Mouse (Mus musculus): ENCODE results near the gene Gm20896. TPM values are rescaled to one million over a fixed set of nuclear protein-coding genes. Genes with fewer than 3 reads are reported as not detected.
"Not testable (repeated sequence)": the region's sequence is repeated elsewhere in the genome, so short reads cannot be mapped to it uniquely, and the experiment has no call there.

Gene Gm20896
- polyA plus RNA-seq (2016; fragmentation: Nextera tagmentation; extraction: Ambion mirVana) = not detected in 2 replicates

DNA sequence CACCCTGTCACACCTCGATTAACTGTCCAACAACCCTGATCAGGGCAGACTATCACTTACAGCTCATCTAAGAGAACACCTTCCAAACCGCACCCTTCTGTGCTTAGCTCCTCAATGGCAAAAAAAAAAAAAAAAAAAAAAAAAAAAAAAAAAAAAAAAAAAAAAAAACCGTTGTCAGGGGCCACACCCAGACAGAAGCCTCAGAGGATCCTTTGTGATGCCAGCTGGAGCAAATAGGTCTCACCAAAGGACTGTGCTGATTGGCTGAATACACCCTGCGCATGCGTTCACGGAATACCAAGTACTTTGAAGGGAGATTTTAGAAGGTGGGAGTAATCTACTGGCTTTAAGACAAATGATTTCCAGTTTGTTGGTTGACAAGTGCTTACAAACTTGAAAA lies at the start of gene Gm20896:
Gm20896 (minus strand) TSS at position 101 of the 400 bp plus-strand sequence.
- not testable (repeated sequence) for H3K36me3 ChIP-seq; H3K4me2 ChIP-seq; H3K9ac ChIP-seq; ATAC-seq (ENCODE audit: insufficient number of reproducible peaks, low FRiP score); H3K27ac ChIP-seq (ENCODE audit: poor library complexity, severe bottlenecking); H3K27me3 ChIP-seq (replicated peaks); H3K4me1 ChIP-seq (replicated peaks); H3K4me3 ChIP-seq; H3K9me3 ChIP-seq (replicated peaks)
- WGBS = no CpG with 5 or more reads among the region's 6 CpGs

Data from heart, embryonic 12.5 days (tissue).